Mouse (Mus musculus) lung, adult 2 months (tissue): ENCODE measurements at regions not wholly inside any gene's neighbourhood (a gene's known extent, or its start where the extent isn't known, plus 50 kb on each side); places are given as distances from the start of the nearest gene placed in this dataset.

Experiments used
- DNase-seq: peaks from one replicate; pipeline ENCODE4 v3.0.0; 2022
- H3K4me1 ChIP-seq: fragments of 200-500 bp; 2 replicates; pipeline ENCODE4 v1.6.1; 2011; ENCODE audit warnings: low read length; ENCODE audit not compliant: control insufficient read depth, insufficient read depth
- H3K4me3 ChIP-seq: fragments of 200-500 bp; replicated peaks from 2 replicates; pipeline ENCODE3; 2011; ENCODE audit warnings: low read depth, mild to moderate bottlenecking, control low read depth, low read length; ENCODE audit errors: extremely low read depth
- CTCF ChIP-seq: fragments of 200-500 bp; IDR thresholded peaks from 2 replicates; pipeline ENCODE4 v1.5.1; 2011; ENCODE audit warnings: mild to moderate bottlenecking, low read length, control low read depth; ENCODE audit not compliant: insufficient read depth
- POLR2A ChIP-seq: fragments of 200-500 bp; IDR thresholded peaks from 2 replicates; pipeline ENCODE4 v1.6.1; 2011; ENCODE audit warnings: low read depth, mild to moderate bottlenecking, control low read depth, low read length, borderline replicate concordance; ENCODE audit errors: extremely low read depth
- WGBS: fragments of 180-500 bp; shearing (Covaris S2); methylation state at CpG from one replicate; pipeline ENCODE4 v1.1.7; 2018; 5-methylcytosine and 5-hydroxymethylcytosine counted together

GRCm38 (mm10) chr8:102845362-102845761 is 59.9 kb upstream of the Cdh11 start:
- Histone ChIP-seq H3K4me3 (no peak overlapping the region), H3K4me1 (no peaks in the 10 kb centered on the region)
- no peak for TF ChIP-seq POLR2A
- TF ChIP-seq CTCF: no peak
- no peak for DNase-seq

- H3K4me3 ChIP-seq: no peak overlapping the region
- no peak for DNase-seq
- TF ChIP-seq POLR2A (no peak), CTCF (no peak)
- no peaks in the 10 kb centered on the region for H3K4me1 ChIP-seq
- WGBS: 58% methylated on average over 1 of the region's 1 CpGs
Observed at GRCm38 (mm10) chr8:102860021-102860420, 74.6 kb upstream of the Cdh11 start.

- DNase-seq: no peak
- WGBS: 70% methylated on average over 2 of the region's 2 CpGs
- Histone ChIP-seq H3K4me3 (no peak overlapping the region), H3K4me1 (no peaks in the 10 kb centered on the region)
- TF ChIP-seq POLR2A (no peak), CTCF (no peak)
Observed at GRCm38 (mm10) chr8:102899525-102899924, 114.1 kb upstream of the Cdh11 start.

GRCm38 (mm10) chr8:102900662-102901061 is 115.2 kb upstream of the Cdh11 start:
- WGBS: 80% methylated on average over 5 of the region's 5 CpGs
- no peak for TF ChIP-seq POLR2A
- no peak for TF ChIP-seq CTCF
- no peak for DNase-seq
- no peaks in the 10 kb centered on the region for H3K4me1 ChIP-seq
- H3K4me3 ChIP-seq: no peak overlapping the region

- Histone ChIP-seq H3K4me3 (no peak overlapping the region), H3K4me1 (no peaks in the 10 kb centered on the region)
- WGBS: 45% methylated on average over 2 of the region's 2 CpGs
- TF ChIP-seq POLR2A: no peak
- TF ChIP-seq CTCF: no peak
- no peak for DNase-seq
Observed at GRCm38 (mm10) chr8:102907444-102907843, 122.0 kb upstream of the Cdh11 start.

- TF ChIP-seq POLR2A (no peak), CTCF (no peak)
- WGBS: 49% methylated on average over 3 of the region's 3 CpGs
- Histone ChIP-seq H3K4me3 (no peak overlapping the region), H3K4me1 (no peaks in the 10 kb centered on the region)
- no peak for DNase-seq
Observed at GRCm38 (mm10) chr8:102931342-102931835, 145.9 kb upstream of the Cdh11 start.

GRCm38 (mm10) chr8:102938771-102939170 is 153.3 kb upstream of the Cdh11 start:
- TF ChIP-seq CTCF (no peak), POLR2A (no peak)
- DNase-seq: no peak
- WGBS: 79% methylated on average over 2 of the region's 2 CpGs
- Histone ChIP-seq H3K4me1 (no peaks in the 10 kb centered on the region), H3K4me3 (no peak overlapping the region)

- 71% methylated on average over 5 of the region's 5 CpGs for WGBS
- TF ChIP-seq CTCF: no peak
- TF ChIP-seq POLR2A: no peak
- no peak for DNase-seq
- no peak overlapping the region for H3K4me3 ChIP-seq
- no peaks in the 10 kb centered on the region for H3K4me1 ChIP-seq
Observed at GRCm38 (mm10) chr8:102945546-102945945, 160.1 kb upstream of the Cdh11 start.

- H3K4me1 ChIP-seq: no peaks in the 10 kb centered on the region
- 57% methylated on average over 7 of the region's 7 CpGs for WGBS
Observed at GRCm38 (mm10) chr8:102978161-102978581, 192.7 kb upstream of the Cdh11 start.

GRCm38 (mm10) chr8:102983220-102983909 is 197.9 kb upstream of the Cdh11 start:
- H3K4me1 ChIP-seq: no peaks in the 10 kb centered on the region
- 54% methylated on average over 3 of the region's 3 CpGs for WGBS
- H3K4me3 ChIP-seq: no peak overlapping the region
- DNase-seq: no peak
- TF ChIP-seq POLR2A: no peak
- no peak for TF ChIP-seq CTCF

More at GRCm38 (mm10) chr8:102978161-102978581, 192.7 kb upstream of the Cdh11 start:
- peak; percentile 10 for DNase-seq
- no peak for TF ChIP-seq CTCF
- H3K4me3 ChIP-seq: no peak overlapping the region
